Mouse (Mus musculus) ES-Bruce4 (cell line): ENCODE measurements around the gene Src.

Experiments used
- CTCF ChIP-seq: IDR thresholded peaks from one replicate; pipeline ENCODE4 v1.8.1; 2011; ENCODE audit warnings: low read depth, low read length
- POLR2A ChIP-seq: IDR thresholded peaks from one replicate; pipeline ENCODE4 v1.8.1; 2011; ENCODE audit warnings: low read length; ENCODE audit not compliant: insufficient read depth

DNA sequence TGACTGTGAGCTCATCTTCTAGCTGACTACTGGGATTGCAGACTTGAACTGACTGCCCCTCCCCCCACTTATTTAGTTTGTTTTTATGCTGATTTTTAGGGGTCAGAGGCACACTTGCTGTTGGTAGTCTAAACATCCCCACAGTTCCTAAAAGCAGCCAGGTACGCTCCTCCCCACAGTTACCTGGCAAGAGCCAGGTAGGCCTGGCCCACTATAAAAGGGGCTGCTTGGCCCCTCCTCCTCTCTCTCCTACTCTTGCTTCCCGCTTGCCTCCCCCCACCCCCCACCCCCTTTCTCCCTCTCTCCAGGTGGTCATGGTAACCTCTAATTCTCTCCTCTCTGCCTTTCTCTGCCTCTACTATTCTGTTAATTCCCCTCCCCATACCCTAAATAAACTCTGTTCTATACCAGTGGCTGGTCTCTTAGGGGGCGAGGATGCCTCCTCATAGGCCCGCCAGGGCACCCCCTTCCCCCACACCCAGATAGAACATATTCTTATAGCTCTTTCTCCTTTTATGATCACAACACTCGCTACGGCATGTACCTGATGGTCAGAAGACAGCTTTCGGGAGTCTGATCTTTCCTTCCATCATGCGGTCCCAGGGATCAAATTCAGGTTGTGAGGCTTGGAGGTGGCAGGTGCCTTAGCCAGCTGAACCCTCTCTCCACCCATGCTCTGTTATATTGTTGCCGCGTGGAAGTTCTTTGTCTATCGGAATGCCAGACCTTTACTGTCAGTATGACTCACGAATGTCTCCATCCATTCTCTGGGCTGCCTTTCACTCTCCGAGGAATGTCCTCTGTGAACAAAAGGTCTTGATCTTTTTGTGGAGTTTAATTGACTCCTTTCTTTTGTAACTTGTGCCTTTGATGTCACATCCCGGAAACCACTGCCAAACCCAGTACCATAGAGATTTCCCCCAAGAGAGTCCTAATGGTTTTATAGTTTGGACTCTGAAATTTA is 42.2 kb upstream of the Src start:
- TF ChIP-seq POLR2A (no peak), CTCF (no peak)
